Mouse (Mus musculus) E14TG2a.4 (cell line): ENCODE measurements at regions not wholly inside any gene's neighbourhood (a gene's known extent, or its start where the extent isn't known, plus 50 kb on each side); places are given as distances from the start of the nearest gene placed in this dataset.
"Not testable (repeated sequence)": the region's sequence is repeated elsewhere in the genome, so short reads cannot be mapped to it uniquely, and the experiment has no call there.

Experiments
- H3K27me3 ChIP-seq: 2 replicates; pipeline ENCODE4 v1.6.1; 2014; ENCODE audit warnings: low read length, control low read depth; ENCODE audit not compliant: insufficient read depth
- H3K36me3 ChIP-seq: 2 replicates; pipeline ENCODE4 v1.6.1; 2014; ENCODE audit warnings: low read length, control low read depth; ENCODE audit not compliant: insufficient read depth
- H3K4me1 ChIP-seq: replicated peaks from 2 replicates; pipeline ENCODE4 v1.6.1; 2014; ENCODE audit warnings: low read depth, low read length, control low read depth
- H3K4me3 ChIP-seq: replicated peaks from 2 replicates; pipeline ENCODE4 v1.5.1; 2014; ENCODE audit warnings: mild to moderate bottlenecking, low read length
- H3K9me3 ChIP-seq: 2 replicates; pipeline ENCODE4 v1.6.1; 2014; ENCODE audit warnings: low read length, control low read depth
- CTCF ChIP-seq: conservative IDR thresholded peaks from 2 replicates; pipeline ENCODE4 v1.5.1; 2014; ENCODE audit warnings: low read length
- NANOG ChIP-seq: IDR thresholded peaks from 2 replicates; pipeline ENCODE4 v1.6.1; 2014; ENCODE audit warnings: borderline replicate concordance, low read length, mixed read lengths
- POU5F1 ChIP-seq: IDR thresholded peaks from 2 replicates; pipeline ENCODE4 v1.6.1; 2014; ENCODE audit warnings: low read length, borderline replicate concordance

DNA sequence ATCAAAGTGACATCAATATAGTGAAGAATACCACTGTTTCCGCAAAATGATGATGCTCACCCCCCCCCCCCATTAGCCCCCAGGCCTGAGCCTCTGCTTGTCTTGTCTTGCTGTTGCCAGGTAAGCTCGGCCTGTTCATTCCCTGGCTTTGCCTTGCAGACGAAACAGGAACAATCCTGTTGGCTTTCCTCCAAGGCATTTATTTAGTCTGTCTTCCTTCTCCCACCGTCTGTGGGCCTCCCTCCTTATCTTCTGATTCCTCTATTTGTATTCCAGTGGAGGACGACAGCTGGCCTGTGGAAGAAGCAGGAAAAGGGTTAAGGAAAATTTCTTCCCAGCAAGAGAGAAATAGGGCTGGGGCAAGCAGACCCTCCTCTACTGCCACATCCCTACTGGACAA lies 172.1 kb downstream of the Wdr11 start:
- Histone ChIP-seq H3K9me3 (peaks cover 17% of the 10 kb centered on the region; the same call in 1 of the 2 replicates), H3K4me1 (no peaks in the 10 kb centered on the region), H3K27me3 (peaks cover 5% of the 10 kb centered on the region; the same call in 1 of the 2 replicates), H3K36me3 (no peaks in the 10 kb centered on the region), H3K4me3 (no peak overlapping the region)
- TF ChIP-seq POU5F1: no peak

DNA sequence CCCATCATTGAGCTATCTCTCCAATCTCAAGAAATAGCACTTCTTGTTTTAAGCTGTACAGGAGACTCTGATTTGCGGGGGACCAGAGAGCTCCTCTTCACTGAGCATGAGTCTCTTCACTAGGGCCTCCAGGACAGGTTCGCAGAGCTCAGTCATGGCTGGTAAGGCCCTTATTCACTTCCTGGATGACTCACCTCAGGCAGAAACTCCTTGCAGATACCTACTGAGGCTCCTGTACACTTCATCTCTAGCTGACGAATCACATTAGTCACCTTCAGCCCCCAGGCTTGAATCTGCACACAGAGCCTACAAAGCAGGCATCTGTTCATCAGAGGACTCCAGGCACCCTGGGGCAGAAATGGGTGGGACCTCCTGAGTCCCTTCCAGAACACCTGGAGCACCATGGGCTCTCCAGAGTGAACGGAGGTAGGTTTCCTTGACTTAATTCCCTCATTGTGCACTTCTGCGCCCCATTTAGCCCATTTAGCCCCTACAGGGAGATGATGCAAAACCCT lies 172.8 kb downstream of the Wdr11 start:
- H3K27me3 ChIP-seq: peaks cover 12% of the 10 kb centered on the region
- peaks cover 17% of the 10 kb centered on the region; the same call in 1 of the 2 replicates for H3K9me3 ChIP-seq
- H3K36me3 ChIP-seq: no peaks in the 10 kb centered on the region
- H3K4me3 ChIP-seq: no peak overlapping the region
- TF ChIP-seq POU5F1 (no peak), NANOG (no peak), CTCF (no peak)
- no peaks in the 10 kb centered on the region for H3K4me1 ChIP-seq

DNA sequence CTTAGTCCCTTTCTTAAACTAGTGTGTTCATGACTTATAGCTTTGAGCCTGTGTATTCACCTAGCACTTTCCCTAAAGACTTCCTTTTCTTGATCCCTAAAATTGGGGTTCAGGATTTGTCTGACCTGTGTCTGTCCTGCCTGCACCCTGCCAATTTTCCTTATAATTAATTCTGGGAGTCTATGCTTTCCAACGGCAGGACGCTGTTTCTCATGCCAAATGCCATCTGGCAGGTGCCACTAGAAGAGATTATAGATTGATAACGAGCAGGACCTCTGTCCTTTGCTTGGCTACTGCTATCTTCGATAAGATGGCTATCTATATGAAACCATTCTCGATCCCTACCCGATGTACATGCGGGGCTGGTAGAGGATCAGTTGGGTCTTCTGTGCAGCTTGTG lies 174.0 kb downstream of the Wdr11 start:
- no peaks in the 10 kb centered on the region for H3K4me1 ChIP-seq
- H3K27me3 ChIP-seq: peaks cover 18% of the 10 kb centered on the region
- H3K9me3 ChIP-seq: peaks cover 8% of the 10 kb centered on the region; the same call in 1 of the 2 replicates
- no peak overlapping the region for H3K4me3 ChIP-seq
- H3K36me3 ChIP-seq: no peaks in the 10 kb centered on the region
- TF ChIP-seq NANOG (no peak), POU5F1 (no peak), CTCF (no peak)

DNA sequence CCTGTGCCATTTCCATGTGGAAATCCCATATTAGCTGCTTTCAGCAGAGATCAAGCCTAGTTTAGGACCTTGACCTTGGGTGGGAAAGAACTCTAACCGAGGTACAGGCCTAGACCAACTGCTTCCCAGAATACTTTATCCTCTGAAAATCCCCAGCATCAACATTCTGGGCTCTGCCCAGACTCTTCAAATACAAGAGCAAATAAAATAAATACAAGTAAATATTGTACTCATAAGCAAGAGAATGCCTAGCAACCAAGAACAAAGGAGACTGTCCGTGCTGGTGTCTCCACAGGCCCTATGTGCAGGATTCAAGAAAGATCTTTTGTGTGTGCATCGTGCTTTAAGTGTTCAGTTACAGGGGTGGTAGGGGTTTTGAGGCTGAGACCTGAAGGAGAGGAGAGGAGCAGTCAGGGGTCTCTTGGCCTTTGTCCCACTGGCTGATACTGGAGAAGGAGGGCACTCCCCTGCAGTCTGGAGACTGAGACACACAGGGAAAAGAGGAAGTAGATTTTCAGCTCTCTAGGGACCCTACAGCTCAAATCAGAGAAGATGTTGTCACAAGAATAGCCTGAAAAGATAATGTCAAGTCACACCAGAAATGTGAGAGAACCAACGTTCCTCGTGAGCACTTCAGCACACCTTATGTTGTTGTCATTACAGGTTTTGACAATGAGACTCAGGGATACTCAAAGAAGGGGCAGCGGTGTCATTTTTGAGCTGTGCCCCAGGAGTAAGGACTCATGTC lies 174.6 kb downstream of the Wdr11 start:
- Histone ChIP-seq H3K4me3 (no peak overlapping the region), H3K4me1 (no peaks in the 10 kb centered on the region), H3K27me3 (peaks cover 21% of the 10 kb centered on the region), H3K36me3 (no peaks in the 10 kb centered on the region), H3K9me3 (peaks cover 8% of the 10 kb centered on the region; the same call in 1 of the 2 replicates)
- TF ChIP-seq CTCF (no peak), POU5F1 (no peak), NANOG (no peak)

DNA sequence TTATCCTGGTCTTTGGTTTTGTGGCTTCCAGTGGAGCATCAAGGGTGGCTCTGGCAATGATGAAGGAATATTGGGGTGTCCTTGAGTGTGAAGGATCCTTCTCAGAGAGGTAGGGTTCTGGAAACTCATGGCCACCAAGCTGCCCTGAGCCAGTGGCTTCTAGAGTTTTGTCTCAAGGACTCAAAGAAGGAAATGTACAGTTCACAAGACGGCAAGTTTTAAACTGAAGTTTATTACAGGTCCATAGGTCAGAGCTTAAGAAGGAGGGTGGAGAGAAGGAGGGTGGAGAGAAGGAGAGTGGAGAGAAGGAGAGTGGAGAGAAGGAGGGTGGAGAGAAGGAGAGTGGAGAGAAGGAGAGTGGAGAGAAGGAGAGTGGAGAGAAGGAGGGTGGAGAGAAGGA lies 178.0 kb downstream of the Wdr11 start:
- H3K4me1 ChIP-seq, H3K36me3 ChIP-seq, H3K4me3 ChIP-seq, H3K9me3 ChIP-seq: not testable (repeated sequence)
- peaks cover 41% of the 10 kb centered on the region for H3K27me3 ChIP-seq

DNA sequence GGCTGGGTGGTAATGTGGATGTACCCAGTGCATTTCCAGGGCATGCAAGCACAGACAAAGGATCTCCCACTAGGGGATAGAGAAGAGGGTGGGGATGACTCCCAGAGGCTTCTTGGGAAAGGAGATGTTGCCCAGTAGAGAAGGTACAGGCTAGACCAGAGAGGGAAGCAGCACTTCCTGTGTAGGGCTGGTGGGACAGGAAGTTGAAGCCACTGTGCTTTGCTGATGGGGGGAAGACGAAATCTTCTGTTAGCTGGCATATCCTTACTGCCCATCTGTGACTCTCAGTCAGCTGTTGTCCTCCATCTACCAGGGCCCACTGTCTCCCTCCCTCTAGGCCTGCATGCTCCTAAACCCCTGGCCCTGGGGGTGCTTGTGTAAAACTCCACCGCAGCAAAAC lies 180.2 kb downstream of the Wdr11 start:
- Histone ChIP-seq H3K27me3 (peaks cover 58% of the 10 kb centered on the region), H3K4me3 (no peak overlapping the region), H3K36me3 (no peaks in the 10 kb centered on the region), H3K9me3 (peaks cover 4% of the 10 kb centered on the region; the same call in 1 of the 2 replicates), H3K4me1 (peaks cover 17% of the 10 kb centered on the region)
- TF ChIP-seq CTCF: no peak
- TF ChIP-seq POU5F1: no peak
- TF ChIP-seq NANOG: no peak

DNA sequence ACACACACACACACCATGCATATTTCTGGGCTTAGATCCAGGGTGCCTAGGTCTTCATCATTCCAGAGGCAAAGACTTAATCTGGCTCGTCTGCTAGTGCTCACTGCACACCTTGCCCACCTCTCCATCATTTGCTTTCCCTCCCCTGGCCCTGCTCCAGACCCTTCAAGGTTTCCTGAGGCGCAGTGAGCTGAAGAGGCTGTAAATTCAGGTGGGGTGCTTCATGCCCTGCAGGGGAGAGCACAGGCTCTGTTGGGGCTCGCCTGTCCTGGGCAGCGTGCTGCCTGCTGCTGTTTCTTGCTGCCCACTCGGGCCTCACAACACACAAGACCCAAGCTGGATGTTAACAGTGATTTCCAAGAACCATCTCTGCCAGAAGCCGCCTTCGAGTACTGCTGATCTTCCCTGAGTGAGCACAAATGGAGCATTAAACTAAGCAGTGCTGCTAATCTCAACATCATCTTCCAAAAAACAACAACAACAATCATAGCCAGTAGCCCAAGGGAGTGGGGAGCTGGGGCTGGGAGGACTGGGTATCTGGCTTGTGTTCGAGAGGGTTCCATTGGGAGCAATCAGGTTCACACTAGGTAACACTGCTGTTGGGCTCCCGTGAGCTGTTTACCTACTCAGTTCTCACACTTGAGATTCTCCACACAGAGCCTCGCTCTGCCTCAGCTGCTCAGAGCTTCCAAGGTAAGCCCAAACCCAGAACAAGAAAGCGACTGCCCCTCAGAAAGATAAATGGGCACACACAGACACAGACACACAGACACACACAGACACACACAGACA lies 181.1 kb downstream of the Wdr11 start:
- Histone ChIP-seq H3K27me3 (peaks cover 66% of the 10 kb centered on the region), H3K4me1 (peaks cover 17% of the 10 kb centered on the region), H3K9me3 (peaks cover 4% of the 10 kb centered on the region; the same call in 1 of the 2 replicates), H3K36me3 (no peaks in the 10 kb centered on the region), H3K4me3 (no peak overlapping the region)
- TF ChIP-seq CTCF: no peak
- TF ChIP-seq POU5F1: no peak
- TF ChIP-seq NANOG: no peak

DNA sequence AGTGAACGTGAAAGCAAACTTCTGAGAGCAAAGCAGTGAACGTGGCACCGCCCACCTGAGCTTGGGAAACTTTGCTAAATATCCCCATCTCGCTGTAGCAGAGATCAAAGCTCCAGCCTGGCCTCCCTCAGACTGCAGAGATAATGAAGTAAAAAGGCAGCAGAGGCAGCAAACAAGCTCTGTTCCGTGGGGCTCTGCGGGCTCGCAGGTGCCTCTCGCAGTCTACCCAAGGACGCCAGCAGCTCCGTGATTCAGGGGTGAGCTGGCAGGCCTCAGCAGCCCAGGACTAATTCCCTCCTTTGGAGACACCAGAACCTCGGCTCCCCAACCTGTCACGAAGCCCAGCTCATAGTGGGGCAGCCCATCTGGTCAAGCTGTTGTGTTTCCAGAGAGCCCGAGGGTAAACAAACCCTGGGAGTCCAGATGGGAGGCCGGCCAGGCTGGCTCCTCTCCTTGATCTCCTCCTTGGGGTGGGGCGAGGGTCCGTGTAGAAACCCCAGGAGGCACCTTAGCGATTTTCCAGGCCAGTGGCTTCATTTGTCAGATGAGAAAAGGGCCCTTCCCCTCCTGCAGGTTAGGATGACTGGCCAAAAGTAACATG lies 182.7 kb downstream of the Wdr11 start:
- H3K9me3 ChIP-seq: no peaks in the 10 kb centered on the region
- H3K4me3 ChIP-seq: peak overlapping the region; percentile 27; the same call in 1 of the 2 replicates
- H3K27me3 ChIP-seq: peaks cover 69% of the 10 kb centered on the region
- peaks cover 27% of the 10 kb centered on the region for H3K4me1 ChIP-seq
- no peaks in the 10 kb centered on the region for H3K36me3 ChIP-seq
- TF ChIP-seq NANOG: no peak
